Mouse (Mus musculus) E14TG2a.4 (cell line): ENCODE data around the gene Exoc4.

Source experiments
- CTCF ChIP-seq: conservative IDR thresholded peaks from 2 replicates; pipeline ENCODE4 v1.5.1; 2014; ENCODE audit warnings: low read length
- POU5F1 ChIP-seq: IDR thresholded peaks from 2 replicates; pipeline ENCODE4 v1.6.1; 2014; ENCODE audit warnings: low read length, borderline replicate concordance

DNA sequence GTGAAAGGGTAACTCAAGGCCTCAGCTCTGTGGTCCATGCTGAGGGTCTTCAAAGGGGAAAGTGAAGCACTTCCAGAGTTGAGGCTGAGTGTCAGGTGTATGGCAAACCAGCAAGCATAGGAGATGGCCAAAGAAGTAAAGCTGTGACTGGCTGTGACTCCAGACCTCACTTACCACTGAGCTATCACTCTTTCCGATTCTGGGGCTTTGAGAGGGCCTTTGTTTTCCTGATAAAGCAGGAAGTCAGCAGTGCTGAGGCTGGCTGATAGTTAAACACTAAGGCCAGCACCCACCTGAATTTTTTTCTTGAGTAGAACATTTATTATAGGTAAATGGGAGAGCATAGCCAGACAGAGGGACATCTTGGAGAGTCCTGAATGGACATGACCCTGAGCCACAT, 656.2 kb downstream of the Exoc4 start:
- TF ChIP-seq CTCF = no peak
- no peak for TF ChIP-seq POU5F1
